Mouse (Mus musculus) MEL (cell line): ENCODE measurements around the gene Gba2. TPM values are rescaled to one million over a fixed set of nuclear protein-coding genes. Genes with fewer than 3 reads are reported as not detected.

Experiments used
- DNase-seq: peaks from one replicate; pipeline ENCODE4 v3.0.0; 2011; ENCODE audit warnings: low read depth, low spot score
- H3K27ac ChIP-seq: 2 replicates; pipeline ENCODE4 v1.5.1; 2012; ENCODE audit warnings: low read depth, mild to moderate bottlenecking, control low read depth, low read length, moderate library complexity; ENCODE audit not compliant: control insufficient read depth
- H3K27me3 ChIP-seq, 2 experiments: fragments of 150-350 bp in 1 of 2; sonication (generic) in 1 of 2; 2 replicates each; pipeline ENCODE4 v1.6.1; 2012; ENCODE audit warnings: low read length in 2 of 2, mild to moderate bottlenecking in 2 of 2, improper control_type of control experiment in 1 of 2, moderate library complexity in 1 of 2; ENCODE audit not compliant: insufficient read depth in 2 of 2, control insufficient read depth in 1 of 2
- H3K36me3 ChIP-seq, 2 experiments: 2 replicates each; pipeline ENCODE4 v1.6.1; 2012 to 2014; ENCODE audit warnings: low read length in 2 of 2, improper control_type of control experiment in 1 of 2, inconsistent platforms in 1 of 2, mild to moderate bottlenecking in 1 of 2; ENCODE audit not compliant: insufficient read depth in 2 of 2, control insufficient read depth in 1 of 2
- H3K4me1 ChIP-seq, 2 experiments: fragments of 150-350 bp in 1 of 2; sonication (generic) in 1 of 2; 2 replicates each; pipeline ENCODE4 v1.6.1; 2012; ENCODE audit warnings: low read length in 2 of 2, improper control_type of control experiment in 1 of 2, mild to moderate bottlenecking in 1 of 2; ENCODE audit not compliant: insufficient read depth in 2 of 2, control insufficient read depth in 1 of 2
- H3K4me3 ChIP-seq, 2 experiments: fragments of 150-350 bp in 1 of 2; sonication (generic) in 1 of 2; 2 replicates each; pipeline ENCODE4 v1.5.1; 2012; ENCODE audit warnings: low read depth in 2 of 2, low read length in 2 of 2, mild to moderate bottlenecking in 2 of 2, moderate library complexity in 2 of 2, control low read depth in 1 of 2, improper control_type of control experiment in 1 of 2; ENCODE audit not compliant: control insufficient read depth in 1 of 2, insufficient read depth in 1 of 2
- H3K79me2 ChIP-seq: 2 replicates; pipeline ENCODE4 v1.6.1; 2012; ENCODE audit warnings: mild to moderate bottlenecking, low read length, moderate library complexity; ENCODE audit not compliant: control insufficient read depth, poor library complexity, insufficient read depth
- H3K9ac ChIP-seq: 2 replicates; pipeline ENCODE4 v1.6.1; 2012; ENCODE audit warnings: low read depth, mild to moderate bottlenecking, control low read depth, low read length, moderate library complexity; ENCODE audit not compliant: control insufficient read depth, poor library complexity, severe bottlenecking
- H3K9me3 ChIP-seq: fragments of 150-350 bp; sonication (generic); replicated peaks from 2 replicates; pipeline ENCODE4 v1.6.1; 2012; ENCODE audit warnings: mild to moderate bottlenecking, low read length, improper control_type of control experiment, moderate library complexity; ENCODE audit not compliant: insufficient read depth
- BHLHE40 ChIP-seq: IDR thresholded peaks from 2 replicates; pipeline ENCODE4 v1.6.1; 2012; ENCODE audit warnings: low read depth, mild to moderate bottlenecking, inconsistent platforms, low read length, improper control_type of control experiment, borderline replicate concordance
- CHD1 ChIP-seq: IDR thresholded peaks from 2 replicates; pipeline ENCODE4 v1.6.1; 2012; ENCODE audit warnings: low read depth, mild to moderate bottlenecking, inconsistent platforms, low read length, improper control_type of control experiment
- CHD2 ChIP-seq: IDR thresholded peaks from 2 replicates; pipeline ENCODE4 v1.6.1; 2011; ENCODE audit warnings: low read length, improper control_type of control experiment
- CTCF ChIP-seq, 3 experiments: IDR thresholded peaks in 2 of 3; conservative IDR thresholded peaks in 1 of 3; 2 replicates each; pipeline ENCODE4 v1.5.1; 2011 to 2012; ENCODE audit warnings: low read length in 3 of 3, low read depth in 2 of 3, mild to moderate bottlenecking in 2 of 3, improper control_type of control experiment in 1 of 3, inconsistent platforms in 1 of 3, mixed read lengths in 1 of 3, moderate library complexity in 1 of 3; ENCODE audit not compliant: control insufficient read depth in 1 of 3, insufficient read depth in 1 of 3, poor library complexity in 1 of 3, severe bottlenecking in 1 of 3
- E2F4 ChIP-seq: IDR thresholded peaks from 2 replicates; pipeline ENCODE4 v1.6.1; 2011; ENCODE audit warnings: low read depth, low read length, improper control_type of control experiment, borderline replicate concordance
- ELF1 ChIP-seq: IDR thresholded peaks from 2 replicates; pipeline ENCODE4 v1.6.1; 2014; ENCODE audit warnings: low read depth, mild to moderate bottlenecking, inconsistent platforms, low read length, improper control_type of control experiment, moderate library complexity
- EP300 ChIP-seq, 2 experiments: IDR thresholded peaks; 2 replicates each; pipeline ENCODE4 v1.6.1; 2011; ENCODE audit warnings: improper control_type of control experiment in 2 of 2, low read length in 2 of 2, low read depth in 1 of 2, mild to moderate bottlenecking in 1 of 2
- ETS1 ChIP-seq: IDR thresholded peaks from 2 replicates; pipeline ENCODE4 v1.6.1; 2012; ENCODE audit warnings: low read depth, mild to moderate bottlenecking, inconsistent platforms, low read length, improper control_type of control experiment, moderate library complexity
- GABPA ChIP-seq: IDR thresholded peaks from 2 replicates; pipeline ENCODE4 v1.6.1; 2012; ENCODE audit warnings: low read depth, mild to moderate bottlenecking, inconsistent platforms, low read length, improper control_type of control experiment, moderate library complexity
- GATA1 ChIP-seq: IDR thresholded peaks from 2 replicates; pipeline ENCODE4 v1.6.1; 2011; ENCODE audit warnings: low read depth, low read length, improper control_type of control experiment
- HCFC1 ChIP-seq: IDR thresholded peaks from 2 replicates; pipeline ENCODE4 v1.6.1; 2012; ENCODE audit warnings: low read depth, mild to moderate bottlenecking, inconsistent platforms, low read length, improper control_type of control experiment, moderate library complexity
- JUND ChIP-seq: IDR thresholded peaks from 2 replicates; pipeline ENCODE4 v1.6.1; 2011; ENCODE audit warnings: low read depth, mild to moderate bottlenecking, improper control_type of control experiment, low read length
- KAT2A ChIP-seq: conservative IDR thresholded peaks from 2 replicates; pipeline ENCODE4 v1.6.1; 2012; ENCODE audit warnings: low read depth, low read length, improper control_type of control experiment, inconsistent platforms
- MAFK ChIP-seq: IDR thresholded peaks from 2 replicates; pipeline ENCODE4 v1.6.1; 2011; ENCODE audit warnings: low read depth, mild to moderate bottlenecking, low read length, improper control_type of control experiment, borderline replicate concordance
- MAX ChIP-seq: IDR thresholded peaks from 2 replicates; pipeline ENCODE4 v1.6.1; 2011; ENCODE audit warnings: low read length, improper control_type of control experiment
- MAZ ChIP-seq: IDR thresholded peaks from 2 replicates; pipeline ENCODE4 v1.6.1; 2012; ENCODE audit warnings: low read depth, mild to moderate bottlenecking, inconsistent platforms, low read length, improper control_type of control experiment
- MYC ChIP-seq: IDR thresholded peaks from 2 replicates; pipeline ENCODE4 v1.6.1; 2011; ENCODE audit warnings: low read depth, mild to moderate bottlenecking, low read length, improper control_type of control experiment, moderate library complexity
- NELFE ChIP-seq: IDR thresholded peaks from 2 replicates; pipeline ENCODE4 v1.6.1; 2011; ENCODE audit warnings: low read depth, low read length, improper control_type of control experiment
- NRF1 ChIP-seq: IDR thresholded peaks from 2 replicates; pipeline ENCODE4 v1.6.1; 2014; ENCODE audit warnings: low read depth, mild to moderate bottlenecking, inconsistent platforms, low read length, improper control_type of control experiment, moderate library complexity; ENCODE audit not compliant: poor library complexity, insufficient read depth, severe bottlenecking
- POLR2AphosphoS5 ChIP-seq: IDR thresholded peaks from 2 replicates; pipeline ENCODE4 v1.6.1; 2012; ENCODE audit warnings: low read depth, borderline replicate concordance, mild to moderate bottlenecking, inconsistent platforms, low read length, moderate library complexity, mixed read lengths
- RAD21 ChIP-seq: IDR thresholded peaks from 2 replicates; pipeline ENCODE4 v1.6.1; 2011; ENCODE audit warnings: mild to moderate bottlenecking, low read depth, low read length, improper control_type of control experiment
- RCOR1 ChIP-seq: IDR thresholded peaks from 2 replicates; pipeline ENCODE4 v1.6.1; 2012; ENCODE audit warnings: low read depth, mild to moderate bottlenecking, inconsistent platforms, low read length, improper control_type of control experiment
- SIN3A ChIP-seq: IDR thresholded peaks from 2 replicates; pipeline ENCODE4 v1.6.1; 2012; ENCODE audit warnings: low read length, improper control_type of control experiment, inconsistent platforms
- SMC3 ChIP-seq: IDR thresholded peaks from 2 replicates; pipeline ENCODE4 v1.6.1; 2011; ENCODE audit warnings: low read depth, low read length, improper control_type of control experiment
- TAL1 ChIP-seq: IDR thresholded peaks from 2 replicates; pipeline ENCODE4 v1.6.1; 2012; ENCODE audit warnings: mild to moderate bottlenecking, inconsistent platforms, low read length, moderate library complexity, mixed read lengths
- TBP ChIP-seq: IDR thresholded peaks from 2 replicates; pipeline ENCODE4 v1.8.0; 2011; ENCODE audit warnings: low read depth, low read length, improper control_type of control experiment
- TCF12 ChIP-seq: IDR thresholded peaks from 2 replicates; pipeline ENCODE4 v1.6.1; 2014; ENCODE audit warnings: low read depth, mild to moderate bottlenecking, inconsistent platforms, low read length, improper control_type of control experiment, moderate library complexity
- UBTF ChIP-seq: IDR thresholded peaks from 2 replicates; pipeline ENCODE4 v1.6.1; 2012; ENCODE audit warnings: low read depth, mild to moderate bottlenecking, inconsistent platforms, low read length, improper control_type of control experiment, moderate library complexity, borderline replicate concordance; ENCODE audit not compliant: insufficient read depth
- USF1 ChIP-seq: IDR thresholded peaks from 2 replicates; pipeline ENCODE4 v1.6.1; 2014; ENCODE audit warnings: low read depth, mild to moderate bottlenecking, inconsistent platforms, low read length, improper control_type of control experiment, moderate library complexity
- USF2 ChIP-seq, 2 experiments: IDR thresholded peaks; 2 replicates each; pipeline ENCODE4 v1.6.1; 2011 to 2012; ENCODE audit warnings: improper control_type of control experiment in 2 of 2, low read length in 2 of 2, borderline replicate concordance in 1 of 2, inconsistent platforms in 1 of 2, low read depth in 1 of 2, mild to moderate bottlenecking in 1 of 2; ENCODE audit not compliant: insufficient read depth in 1 of 2
- ZKSCAN1 ChIP-seq: IDR thresholded peaks from 2 replicates; pipeline ENCODE4 v1.6.1; 2012; ENCODE audit warnings: low read depth, mild to moderate bottlenecking, inconsistent platforms, low read length, improper control_type of control experiment, moderate library complexity
- ZMIZ1 ChIP-seq: IDR thresholded peaks from 2 replicates; pipeline ENCODE4 v1.6.1; 2012; ENCODE audit warnings: low read depth, mild to moderate bottlenecking, inconsistent platforms, low read length, improper control_type of control experiment, moderate library complexity
- ZNF384 ChIP-seq: IDR thresholded peaks from 2 replicates; pipeline ENCODE4 v1.6.1; 2012; ENCODE audit warnings: low read depth, mild to moderate bottlenecking, inconsistent platforms, low read length, improper control_type of control experiment
- polyA plus RNA-seq, 2 experiments: library from polyadenylated mRNA; stranded (reverse) in 1 of 2; unstranded in 1 of 2; fragments of >175 nt in 1 of 2; fragments of >200 nt in 1 of 2; gene quantifications; 2 replicates each; pipeline versions ENCODE4 v1.2.1 to v1.2.4; 2012; ENCODE audit warnings: low replicate concordance in 2 of 2, low read depth in 1 of 2; ENCODE audit not compliant: insufficient read length in 2 of 2, insufficient read depth in 1 of 2, missing spikeins in 1 of 2
- total RNA-seq: library from RNA; depleted of rRNA; stranded (reverse); fragments of 300-350 nt; gene quantifications from 2 replicates; pipeline ENCODE4 v1.2.3, GENCODE M21; 2012

The Gba2 gene
- total and polyA plus RNA-seq, 3 experiments: 5.7 to 24.9 TPM; not detected in 1

DNA sequence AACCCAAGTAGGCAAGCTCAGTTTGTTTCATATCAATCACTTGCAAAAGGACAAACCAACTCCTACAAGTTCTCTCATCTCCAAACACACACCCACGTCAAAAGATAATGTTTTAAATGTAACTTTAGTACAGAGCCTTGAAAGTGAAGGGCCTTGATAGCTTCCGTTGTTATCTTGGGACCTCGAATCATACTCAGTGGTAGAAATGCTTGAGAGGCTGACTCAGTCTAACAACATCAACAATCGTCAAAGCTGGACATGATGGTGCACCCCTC lies 15.1 kb downstream of the Gba2 start (continued):
- TF ChIP-seq CTCF (IDR thresholded peaks at IDR 0.05 in 2 of 3, conservative IDR thresholded peaks at IDR 0.05 in 1 of 3; ENCODE audit: control insufficient read depth in 1 of 3, insufficient read depth in 1 of 3, low read depth in 2 of 3, low read length in 3 of 3, poor library complexity in 1 of 3, severe bottlenecking in 1 of 3) (no peak), TCF12 (no peak; the same call in 1 of the 2 replicates), ZKSCAN1 (no peak), GATA1 (peak; percentile 75), ZNF384 (no peak)

DNA sequence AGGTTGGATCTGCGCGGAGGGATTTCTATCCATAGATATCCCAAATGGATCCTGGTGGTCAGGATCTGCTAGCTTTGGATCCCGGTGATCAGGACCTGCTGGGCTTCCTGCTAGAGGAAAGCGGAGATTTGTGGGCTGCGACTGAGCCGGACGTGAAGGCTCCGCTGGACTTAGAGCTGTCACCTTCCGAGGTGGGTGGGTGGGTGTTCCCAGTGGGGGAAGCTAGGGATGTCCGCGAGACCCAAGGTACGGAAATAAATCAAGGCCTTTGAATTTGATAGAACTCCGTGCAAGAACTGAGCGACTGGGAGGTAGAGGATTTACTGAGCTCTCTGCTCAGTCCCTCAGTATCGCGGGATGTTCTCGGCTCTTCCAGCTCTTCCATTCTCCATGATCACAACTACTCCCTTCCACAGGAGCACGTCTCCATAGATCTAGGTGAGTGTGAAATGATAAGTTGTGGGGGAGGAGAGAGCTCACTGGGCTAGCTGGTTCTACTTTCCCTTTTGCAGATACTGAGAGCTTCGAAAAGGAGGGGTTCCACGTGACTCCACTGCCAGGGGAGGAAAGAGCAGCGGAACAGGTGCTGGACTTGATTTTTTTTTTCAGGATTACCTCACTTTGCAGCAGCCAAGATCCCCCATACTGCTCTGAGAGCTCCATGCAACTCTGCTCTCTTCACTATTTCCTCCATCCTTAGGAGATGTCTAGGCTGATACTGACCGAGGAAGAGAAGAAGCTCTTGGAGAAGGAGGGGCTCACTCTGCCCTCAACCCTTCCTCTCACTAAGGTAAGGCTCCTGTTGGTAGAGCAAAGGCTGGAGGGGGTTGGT lies 15.7 kb downstream of the Gba2 start:
- Histone ChIP-seq H3K4me1 (peaks cover 22 to 38% of the 10 kb centered on the region in 2 experiments), H3K27me3 (no peaks in the 10 kb centered on the region), H3K79me2 (peaks cover 39% of the 10 kb centered on the region), H3K9ac (peak overlapping the region; percentile 67), H3K27ac (peak overlapping the region; percentile 61), H3K9me3 (no peaks in the 10 kb centered on the region), H3K4me3 (peak overlapping the region; percentile 82), H3K36me3 (peaks cover 0 to 32% of the 10 kb centered on the region in 2 experiments; a peak in 2 of 4 replicates)
- DNase-seq: peak; percentile 65
- TF ChIP-seq USF1: peak; percentile 65
- TF ChIP-seq POLR2AphosphoS5: no peak
- no peak for TF ChIP-seq E2F4
- TF ChIP-seq ZNF384: no peak
- no peak for TF ChIP-seq JUND
- no peak for TF ChIP-seq USF2 (IDR thresholded peaks at IDR 0.05; ENCODE audit: borderline replicate concordance in 1 of 2, insufficient read depth in 1 of 2, low read depth in 1 of 2, low read length in 2 of 2)
- no peak for TF ChIP-seq MAZ
- TF ChIP-seq TBP: no peak
- TF ChIP-seq NRF1: no peak
- peak; percentile 11 for TF ChIP-seq KAT2A
- no peak for TF ChIP-seq TAL1
- TF ChIP-seq EP300 (IDR thresholded peaks at IDR 0.05; ENCODE audit: low read depth in 1 of 2, low read length in 2 of 2): no peak
- TF ChIP-seq CHD1: no peak
- no peak for TF ChIP-seq CHD2
- no peak for TF ChIP-seq ZMIZ1
- TF ChIP-seq MAX: peak; percentile 68; the same call in 1 of the 2 replicates
- TF ChIP-seq RCOR1: no peak; the same call in 1 of the 2 replicates
- no peak for TF ChIP-seq TCF12
- peak; percentile 18; the same call in 1 of the 2 replicates for TF ChIP-seq HCFC1
- no peak for TF ChIP-seq BHLHE40
- no peak for TF ChIP-seq SIN3A
- TF ChIP-seq UBTF: no peak
- peak; percentile 20; the same call in 1 of the 2 replicates for TF ChIP-seq NELFE
- TF ChIP-seq MYC: 0 out of 2 replicates have a peak, but pooled peaks have one; percentile 25
- no peak for TF ChIP-seq ELF1
- TF ChIP-seq ZKSCAN1: no peak
- TF ChIP-seq SMC3: no peak
- 0 out of 2 replicates have a peak, but pooled peaks have one; percentile 7 for TF ChIP-seq ETS1
- no peak for TF ChIP-seq GABPA
- TF ChIP-seq MAFK: no peak
- no peak for TF ChIP-seq RAD21
